Mouse (Mus musculus) liver, adult 2 months (tissue): ENCODE data around the gene Mcrs1.

Source experiments
- CTCF ChIP-seq: fragments of 200-500 bp; IDR thresholded peaks from 2 replicates; pipeline ENCODE4 v1.5.1; 2011; ENCODE audit warnings: low read depth, low read length, control low read depth
- POLR2A ChIP-seq: fragments of 200-500 bp; IDR thresholded peaks from 2 replicates; pipeline ENCODE4 v1.6.1; 2011; ENCODE audit warnings: low read length, control low read depth; ENCODE audit not compliant: insufficient read depth; ENCODE audit errors: extremely low read depth

- TF ChIP-seq CTCF: no peak
- TF ChIP-seq POLR2A: no peak
Observed at GRCm38 (mm10) chr15:99284527-99285188, 32.9 kb upstream of the Mcrs1 start.
